Mouse (Mus musculus) embryonic fibroblast, embryonic 13.5 days (primary cell): ENCODE data around the gene Tcf3.

Experiments used
- CTCF ChIP-seq: IDR thresholded peaks from 2 replicates; pipeline ENCODE4 v1.5.1; 2011; ENCODE audit warnings: mild to moderate bottlenecking, control low read depth, low read length, moderate library complexity, borderline replicate concordance; ENCODE audit not compliant: insufficient read depth
- POLR2A ChIP-seq: IDR thresholded peaks from 2 replicates; pipeline ENCODE4 v1.6.1; 2011; ENCODE audit warnings: low read depth, mild to moderate bottlenecking, control low read depth, low read length, moderate library complexity

- TF ChIP-seq CTCF (no peak), POLR2A (no peak)
Measured at GRCm38 (mm10) chr10:80434823-80435222, 1.4 kb upstream of the Tcf3 start.
